8 mouse cellular contexts compared by ENCODE assay signal in genomic region chr16:13446488-13446887, GRCm38 (mm10).
DNase-seq lines count a peak whose midpoint lies in the region; ATAC-seq lines count a peak whose summit lies in the region.

No protein-coding gene starts in this region.

- H3K4me3 ChIP-seq in hindbrain, embryonic 14.5 days (replicated peaks; ENCODE audit: low read length), result peak overlapping the region; percentile 70

- 0 out of 2 replicates have a peak overlapping the region, but pooled peaks have one; percentile 18 for H3K9ac ChIP-seq in hindbrain, embryonic 14.5 days

- no peaks in the 10 kb centered on the region for H3K9me3 ChIP-seq in hindbrain, embryonic 14.5 days (ENCODE audit: control insufficient read depth, low read length)

- peaks cover 21% of the 10 kb centered on the region for H3K27me3 ChIP-seq in hindbrain, embryonic 14.5 days (ENCODE audit: control insufficient read depth, insufficient read depth, low read length)

- H3K4me1 ChIP-seq in hindbrain, embryonic 14.5 days (replicated peaks; ENCODE audit: control insufficient read depth, insufficient read depth, low read length), result peaks cover 13% of the 10 kb centered on the region; the same call in 1 of the 2 replicates

- H3K4me2 ChIP-seq in hindbrain, embryonic 14.5 days (replicated peaks), result peak overlapping the region; percentile 99

- peak; percentile 48 for DNase-seq in adrenal gland, postnatal 10 days
- no peak for DNase-seq in adrenal gland, postnatal 25 days
- DNase-seq in urinary bladder, postnatal 14 days (ENCODE audit: low spot score), result peak; percentile 18
- DNase-seq in urinary bladder, postnatal 36 days (ENCODE audit: low spot score in 2 of 2), result no peak
- DNase-seq in hindbrain, embryonic 14.5 days (ENCODE audit: low spot score), result peak; percentile 57
- peak; percentile 19 to 32 for DNase-seq in lung, postnatal 4 days
- DNase-seq in spleen, postnatal 36 days (ENCODE audit: low spot score in 2 of 2), result no peak
- DNase-seq in frontal cortex, postnatal 25 days (ENCODE audit: low spot score in 2 of 2), result no peak

- peak; percentile 31; the same call in 1 of the 2 replicates for ATAC-seq in hindbrain, embryonic 14.5 days (ENCODE audit: low FRiP score)

- H3K36me3 ChIP-seq in hindbrain, embryonic 14.5 days (replicated peaks; ENCODE audit: control insufficient read depth, insufficient read depth), result no peaks in the 10 kb centered on the region

- no peak overlapping the region for H3K27ac ChIP-seq in hindbrain, embryonic 14.5 days

- WGBS in hindbrain, embryonic 14.5 days, result 20% methylated on average over 15 of the region's 15 CpGs

Comparison
In these comparisons a context has a peak if more than half of its experiments do, and no peak if none do; other contexts are left out.
1. DNase-seq: peak in adrenal gland, postnatal 10 days (single experiment), urinary bladder, postnatal 14 days (single experiment), hindbrain, embryonic 14.5 days (single experiment) and lung, postnatal 4 days (2 of 2); none in adrenal gland, postnatal 25 days (single experiment), urinary bladder, postnatal 36 days (0 of 2), spleen, postnatal 36 days (0 of 2) and frontal cortex, postnatal 25 days (0 of 2).